Mouse (Mus musculus) kidney, adult 18-20 months (tissue): Measurements from ENCODE around the gene Spryd3.
A peak's percentile ranks its signal among the peaks of the same experiment; 100 is the strongest.

Experiments
- DNase-seq: peaks from one replicate; pipeline ENCODE4 v3.0.0; 2021

Spryd3 gene

DNA sequence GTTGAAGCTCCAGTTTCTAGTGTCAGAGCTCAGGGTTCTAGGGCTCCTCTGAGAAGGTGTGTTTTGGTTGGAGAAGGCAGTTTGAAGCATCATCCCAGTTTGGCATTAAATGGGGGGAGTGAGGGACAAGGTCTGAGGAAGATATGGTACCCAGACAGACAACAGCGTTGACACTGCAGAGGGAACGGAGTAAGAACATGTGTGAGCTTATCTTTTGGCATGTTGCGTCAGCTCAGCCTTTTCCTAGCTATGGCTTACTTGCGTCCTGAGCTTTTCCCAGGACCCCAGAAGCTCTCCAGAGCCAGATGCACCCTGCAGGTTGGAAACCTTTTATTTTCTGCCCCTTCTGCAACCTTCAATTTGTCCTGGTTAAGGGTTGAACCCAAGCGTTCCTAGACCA, 10.1 kb upstream of the Spryd3 start:
- no peak for DNase-seq

GRCm38 (mm10) chr15:102145330-102145729, 9.3 kb upstream of the Spryd3 start:
- no peak for DNase-seq

- DNase-seq, result no peak
Observed at GRCm38 (mm10) chr15:102144726-102145125, 8.7 kb upstream of the Spryd3 start.

DNA sequence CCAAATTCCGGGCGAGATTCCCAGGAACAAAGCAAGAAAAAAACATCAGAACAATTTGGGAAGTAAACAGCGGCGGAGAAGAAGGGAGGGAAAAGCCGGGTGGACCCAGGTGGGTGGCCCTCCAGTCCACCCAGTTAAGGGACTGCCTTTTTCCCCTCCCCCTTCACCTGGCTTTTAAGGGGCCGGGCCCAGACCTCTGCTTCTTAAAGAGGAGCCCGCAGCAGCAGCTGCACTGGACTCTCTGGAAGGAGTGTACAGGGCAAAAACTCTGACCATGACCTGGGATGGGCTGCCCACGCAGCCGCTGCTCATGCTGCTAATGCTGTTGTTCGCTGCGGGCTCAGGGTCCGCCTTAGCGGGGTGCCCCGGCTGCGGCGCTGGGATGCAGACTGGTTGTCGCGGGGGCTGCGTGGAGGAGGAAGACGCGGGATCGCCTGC, 8.3 kb upstream of the Spryd3 start, which contains the start of gene Igfbp6:
Igfbp6 (plus strand) TSS at position 89 of the 438 bp plus-strand sequence.
- no peak for DNase-seq

DNA sequence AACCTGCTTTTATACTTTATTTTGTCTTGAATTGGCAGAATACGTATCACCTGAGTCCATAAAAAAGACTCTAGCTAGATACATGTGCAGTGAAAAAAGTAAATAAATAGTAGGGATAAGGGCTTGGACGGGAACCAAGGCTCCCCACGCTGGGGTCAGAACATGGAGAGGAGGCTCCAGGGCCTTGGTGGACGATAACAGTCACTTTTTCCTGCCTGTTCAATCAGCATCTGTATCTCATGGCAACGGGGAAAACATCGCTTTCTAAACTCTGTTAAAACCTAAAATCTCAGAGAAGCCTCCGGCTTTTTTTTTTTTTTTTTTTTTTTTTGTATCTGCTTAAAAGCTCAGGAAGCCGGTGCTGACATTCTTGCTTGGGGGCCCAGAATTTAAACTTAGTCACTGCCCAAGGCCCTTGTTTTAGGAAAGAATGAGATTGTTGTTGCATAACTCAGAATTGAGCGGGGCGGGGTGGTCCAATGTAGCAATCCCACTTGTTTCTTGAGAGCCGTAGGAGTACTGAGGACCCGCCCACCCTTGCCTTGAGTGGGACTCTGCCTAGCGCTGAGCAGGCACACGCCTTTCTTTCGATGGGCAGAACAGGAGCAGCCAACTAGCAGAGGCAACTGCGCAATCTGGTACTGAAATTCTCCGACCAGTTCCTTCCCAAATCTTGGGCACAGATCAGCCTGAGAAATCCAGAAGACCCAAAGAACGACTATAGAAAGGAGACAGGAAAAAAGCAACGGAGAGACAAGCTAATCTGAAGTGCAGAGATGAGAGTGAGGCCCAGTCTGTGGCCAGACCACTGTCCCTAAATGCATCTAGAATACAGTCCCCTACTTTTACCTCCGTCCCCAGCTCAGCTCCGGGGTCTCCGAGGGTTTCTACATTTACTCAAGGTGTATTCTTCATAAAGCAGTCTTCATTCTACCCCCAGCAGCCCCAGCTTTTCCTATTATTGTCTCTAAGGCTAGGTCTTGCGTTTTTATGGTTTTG, 7.2 kb upstream of the Spryd3 start:
- no peak for DNase-seq

- no peak for DNase-seq
Observed at GRCm38 (mm10) chr15:102141120-102141519, 5.1 kb upstream of the Spryd3 start.

DNA sequence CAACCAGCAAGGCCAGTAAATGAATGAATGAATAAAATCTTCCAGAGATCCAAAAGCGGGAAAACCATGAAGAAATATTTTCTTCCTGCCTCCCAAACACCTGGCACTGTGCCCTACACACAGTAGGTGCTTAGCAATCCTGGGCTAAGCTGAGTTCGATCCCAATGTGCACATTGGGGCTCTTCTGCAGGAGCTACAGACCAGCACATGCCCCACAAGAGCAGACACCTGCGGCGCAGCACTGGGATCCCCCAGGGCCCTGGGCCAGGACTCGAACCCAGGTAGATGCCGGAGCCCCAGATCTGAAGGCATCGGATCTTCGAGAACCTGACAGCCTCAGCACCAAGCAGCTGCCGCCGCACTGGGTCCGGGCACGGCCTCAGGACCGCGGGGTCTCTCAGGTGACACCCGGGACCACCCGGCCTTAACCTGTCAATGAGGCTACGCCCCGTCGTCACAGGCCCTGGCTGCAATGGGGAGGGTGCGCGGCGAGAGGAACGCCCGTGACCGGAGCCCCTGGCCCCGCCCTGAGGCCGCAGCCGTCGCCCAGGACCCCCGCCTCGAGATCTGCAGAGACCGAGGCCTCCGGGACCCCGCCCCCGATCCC, 409 bp downstream of the Spryd3 start:
- DNase-seq, result no peak

- no peak for DNase-seq
Observed at GRCm38 (mm10) chr15:102134709-102135108, 1.3 kb downstream of the Spryd3 start.

DNA sequence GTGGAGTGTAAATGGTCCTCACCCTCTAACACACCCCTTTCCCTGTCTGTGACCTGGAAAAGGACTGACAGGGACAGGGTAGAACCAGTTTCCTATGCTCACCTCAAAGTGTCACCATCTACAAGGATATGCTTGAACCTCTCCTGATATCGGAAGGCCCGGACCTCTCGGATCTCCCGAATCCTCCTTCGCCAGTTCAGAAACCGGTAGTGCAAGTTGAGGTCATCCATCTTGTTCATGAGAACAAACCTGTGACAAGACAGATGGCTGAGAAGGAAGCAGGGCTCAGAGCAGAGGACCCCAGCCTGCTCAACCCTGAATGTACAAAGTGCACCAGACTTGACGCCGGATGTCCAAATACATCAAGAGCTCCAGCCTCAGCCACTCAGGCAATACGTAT, 2.7 kb downstream of the Spryd3 start:
- no peak for DNase-seq

GRCm38 (mm10) chr15:102126303-102126702, 9.7 kb downstream of the Spryd3 start:
- DNase-seq, result peak; percentile 71

- no peak for DNase-seq
Observed at GRCm38 (mm10) chr15:102120530-102120929, 15.5 kb downstream of the Spryd3 start.

DNA sequence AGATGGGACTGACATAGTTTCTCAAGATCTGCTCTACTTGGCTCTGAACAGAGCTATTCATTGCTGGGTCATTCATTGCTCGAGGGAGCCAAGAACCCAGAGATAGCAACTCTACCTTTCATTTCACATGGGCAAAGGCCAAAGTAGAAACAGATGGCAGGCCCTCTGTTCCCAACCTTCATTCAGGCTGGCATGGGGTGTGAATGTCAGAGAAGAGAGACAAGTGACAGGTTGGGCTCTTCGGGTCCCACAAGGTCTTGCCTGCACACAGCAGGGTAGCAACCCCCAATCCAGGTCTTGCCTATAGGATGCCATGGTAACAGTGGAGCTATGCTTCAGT, 16.2 kb downstream of the Spryd3 start:
- DNase-seq, result no peak

DNA sequence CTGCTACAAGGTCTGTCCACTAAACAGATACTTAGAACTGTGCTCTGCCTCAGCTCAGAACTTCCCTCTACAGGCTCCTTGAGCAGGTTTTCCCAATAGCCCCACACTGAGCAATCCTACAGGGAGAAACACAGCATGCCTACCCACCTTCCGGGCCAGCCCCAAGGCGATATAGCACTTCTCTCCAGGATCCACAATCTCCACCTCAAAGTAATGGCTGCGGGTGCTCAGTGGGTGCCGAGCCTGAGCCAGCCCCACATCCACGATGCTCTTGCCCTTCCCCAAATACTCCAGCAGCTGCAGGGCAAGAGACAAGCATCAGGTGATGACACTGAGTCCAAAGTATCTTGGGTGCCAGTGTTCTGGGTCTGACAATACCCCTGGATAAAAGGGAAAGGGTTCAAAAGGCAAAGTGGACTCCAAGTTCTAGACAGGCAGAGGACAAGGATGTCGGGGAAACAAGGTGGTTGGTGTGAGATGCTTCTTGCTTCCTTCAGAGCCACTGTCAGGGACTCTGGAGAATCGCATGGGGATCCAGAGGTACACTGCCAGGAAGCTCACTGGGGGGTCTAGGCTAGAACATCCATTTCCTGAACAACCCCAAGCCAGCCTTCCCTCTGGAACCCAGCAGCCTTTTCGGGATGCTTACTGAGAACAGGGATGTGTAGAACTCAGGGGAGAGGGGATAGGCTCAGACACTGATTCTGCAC, 16.8 kb downstream of the Spryd3 start:
- no peak for DNase-seq

DNA sequence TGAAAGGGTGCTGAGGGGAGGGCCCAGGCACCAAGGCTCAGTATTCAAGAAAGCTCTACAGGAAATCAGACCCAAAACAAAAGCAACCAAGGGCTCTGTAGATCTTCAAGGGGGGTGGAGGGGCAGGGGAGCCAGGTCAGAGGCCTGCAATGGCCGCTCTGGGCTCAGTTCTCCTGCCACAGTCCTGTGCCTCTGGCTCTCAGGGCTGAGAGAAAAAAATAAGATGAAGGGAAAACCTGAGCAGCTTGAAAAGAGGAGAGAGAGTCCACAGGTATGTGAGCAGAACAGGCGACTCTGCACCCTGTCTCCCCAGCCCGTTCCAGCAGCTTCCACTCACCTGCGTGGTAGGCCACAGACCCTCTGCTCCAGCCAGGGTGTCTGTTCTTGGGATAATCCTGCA, 17.4 kb downstream of the Spryd3 start:
- no peak for DNase-seq

GRCm38 (mm10) chr15:102117461-102118443, 18.3 kb downstream of the Spryd3 start:
- peak; percentile 54 for DNase-seq

DNA sequence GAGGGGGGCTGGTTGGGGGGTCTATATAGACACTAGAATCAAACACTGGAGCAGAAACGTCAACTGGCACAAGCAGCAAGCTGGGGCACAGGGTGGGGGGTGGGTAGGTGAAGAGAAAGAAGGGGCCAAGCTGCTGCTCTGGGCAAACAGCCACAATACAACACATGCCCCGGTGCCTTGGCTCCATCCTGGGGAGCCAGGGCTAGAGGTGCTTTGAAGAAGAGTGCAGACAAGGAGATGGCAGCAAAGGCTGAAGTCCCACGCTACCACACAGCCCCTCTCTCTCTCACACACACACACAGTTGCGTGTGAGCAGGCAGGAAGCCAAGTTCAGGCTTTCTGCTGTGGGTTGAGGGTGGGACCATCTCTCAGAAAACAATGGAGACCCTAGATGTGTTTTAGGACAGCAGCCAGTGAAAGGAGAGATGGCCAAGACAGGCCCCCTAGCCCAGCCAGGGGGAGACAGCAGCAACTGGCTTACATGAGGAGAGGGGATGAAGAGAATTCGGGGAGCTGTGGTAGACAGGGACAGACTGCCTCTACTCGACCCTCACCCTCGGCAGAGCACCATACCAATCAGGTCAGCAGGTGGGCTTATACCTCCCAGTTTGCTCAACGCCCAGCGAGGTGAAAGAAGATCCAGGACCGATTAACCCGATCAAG, 19.1 kb downstream of the Spryd3 start:
- no peak for DNase-seq

DNA sequence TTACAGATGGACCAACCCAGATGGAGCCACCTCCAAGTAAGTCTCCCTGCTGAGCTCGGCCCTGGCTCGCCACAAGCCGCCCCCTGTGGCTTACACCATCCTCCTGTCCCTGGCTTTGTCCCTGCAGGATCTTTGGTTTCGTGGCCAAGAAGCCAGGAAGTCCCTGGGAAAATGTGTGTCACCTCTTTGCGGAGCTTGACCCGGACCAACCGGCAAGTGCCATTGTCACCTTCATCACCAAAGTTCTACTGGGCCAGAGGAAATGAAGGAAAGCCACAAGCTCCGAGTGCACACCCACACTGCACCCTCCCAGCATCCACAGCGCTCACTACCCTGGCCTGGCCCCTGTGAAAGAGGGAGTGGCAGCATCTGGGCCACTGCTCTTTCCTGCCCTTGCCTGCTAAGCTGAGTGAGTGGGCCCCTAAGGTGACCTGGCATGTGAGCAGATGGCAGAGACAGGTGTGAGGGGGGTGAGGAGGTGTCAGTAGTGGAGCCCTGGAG, 20.3 kb downstream of the Spryd3 start:
- peak; percentile 5 for DNase-seq

DNA sequence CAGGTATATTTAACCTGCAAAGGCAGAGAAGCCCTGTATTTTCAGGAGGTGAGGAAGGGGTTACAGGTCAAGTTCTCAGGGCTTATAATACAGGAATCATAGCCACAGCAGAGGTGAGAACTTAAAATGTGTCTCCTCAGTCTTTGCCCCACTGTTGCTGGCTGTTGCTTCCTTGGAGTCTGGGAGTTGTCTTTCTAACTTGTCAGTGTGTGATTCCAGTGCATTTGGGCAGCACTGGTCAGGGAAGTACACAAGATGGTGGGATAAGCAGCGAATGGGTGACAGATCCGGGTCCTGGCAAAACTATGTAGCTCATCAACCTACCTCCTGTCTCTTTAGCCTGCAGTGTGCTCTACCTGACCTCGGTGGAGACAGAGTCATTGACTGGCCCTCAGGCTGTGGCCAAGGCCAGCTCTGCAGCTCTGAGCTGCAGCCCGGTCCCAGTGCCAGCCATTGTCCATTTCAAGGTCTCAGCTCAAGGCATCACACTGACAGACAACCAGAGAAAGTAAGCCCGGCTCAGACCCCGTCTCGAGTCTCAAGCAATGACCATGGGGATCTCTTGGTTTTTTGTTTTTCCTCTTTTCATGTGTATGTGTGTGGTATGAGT, 21.3 kb downstream of the Spryd3 start:
- DNase-seq, result no peak

DNA sequence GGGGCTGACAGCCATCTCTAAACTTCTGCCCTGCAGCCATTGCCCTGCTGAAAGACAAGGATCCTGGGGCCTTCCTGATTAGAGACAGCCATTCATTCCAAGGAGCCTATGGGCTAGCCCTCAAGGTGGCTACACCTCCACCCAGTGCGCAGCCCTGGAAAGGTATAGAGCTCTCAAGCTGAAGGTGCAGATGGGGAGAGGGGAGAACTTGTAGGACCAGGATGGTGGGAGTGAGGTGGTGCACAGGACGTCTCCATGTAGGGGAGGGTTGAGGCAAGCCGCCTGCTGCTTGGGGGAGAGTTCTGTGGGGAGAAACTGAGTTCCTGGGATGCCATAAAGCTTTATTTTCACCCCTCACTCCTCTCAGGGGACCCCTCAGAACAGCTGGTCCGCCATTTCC, 22.4 kb downstream of the Spryd3 start:
- DNase-seq, result no peak

DNA sequence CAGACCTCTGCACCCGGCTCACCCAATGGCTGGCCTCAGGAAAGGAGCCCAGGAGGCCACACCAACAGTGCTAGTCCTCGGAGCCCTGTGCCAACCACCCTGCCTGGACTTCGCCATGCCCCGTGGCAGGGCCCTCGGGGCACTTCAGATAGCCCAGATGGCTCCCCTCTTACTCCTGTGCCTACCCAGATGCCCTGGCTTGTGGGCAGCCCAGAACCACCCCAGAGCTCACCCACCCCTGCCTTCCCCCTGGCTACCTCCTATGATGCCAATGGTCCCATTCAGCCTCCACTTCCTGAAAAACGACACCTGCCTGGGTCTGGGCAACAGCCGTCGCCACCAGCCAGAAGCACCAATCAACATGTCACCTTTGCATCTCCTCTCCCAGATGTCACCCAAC, 23.2 kb downstream of the Spryd3 start:
- DNase-seq, result no peak

GRCm38 (mm10) chr15:102112181-102112580, 23.9 kb downstream of the Spryd3 start:
- DNase-seq, result no peak
